In genomic region chr12:117235114-117235513, GRCm38 (mm10) we compare ENCODE assay signal across 9 mouse cellular contexts.
"Had no signal": no experiment of that assay in that cellular context is flagged by ENCODE, and none has a peak within 500 bp of the region (broad histone marks: within the 10 kb centered on the region; RNA-seq: fewer than 3 reads in every experiment).

No protein-coding gene starts in this region.

- H3K9ac ChIP-seq: limb, embryonic 13.5 days; liver, embryonic 14.5 days had no signal

- H3K4me3 ChIP-seq: limb, embryonic 13.5 days had no signal

- H3K9me3 ChIP-seq: limb, embryonic 13.5 days had no signal

- DNase-seq: kidney, adult 8-10 months; kidney, postnatal 36 days; left cerebral cortex, postnatal 4 days; lung, adult 18-20 months; right cerebral cortex, adult 18-20 months; right cerebral cortex, postnatal 25 days had no signal

- H3K36me3 ChIP-seq: limb, embryonic 13.5 days had no signal

- H3K4me1 ChIP-seq: limb, embryonic 13.5 days had no signal

- H3K4me2 ChIP-seq: limb, embryonic 13.5 days had no signal

- H3K27ac ChIP-seq: kidney, postnatal 0 days; limb, embryonic 13.5 days; liver, embryonic 14.5 days had no signal
